Mouse (Mus musculus) brain, embryonic 14.5 days (tissue): Measurements from ENCODE around the gene Pdss2. TPM values are rescaled to one million over a fixed set of nuclear protein-coding genes. Genes with fewer than 3 reads are reported as not detected.
A peak's percentile ranks its signal among the peaks of the same experiment; 100 is the strongest.

ENCODE experiments used
- DNase-seq: peaks from one replicate; pipeline ENCODE4 v3.0.0-alpha.2; 2011; ENCODE audit warnings: low read depth
- CTCF ChIP-seq: fragments of 200-500 bp; IDR thresholded peaks from 2 replicates; pipeline ENCODE4 v1.5.1; 2012; ENCODE audit warnings: inconsistent platforms, mild to moderate bottlenecking, moderate library complexity, borderline replicate concordance; ENCODE audit not compliant: insufficient read depth, insufficient read length; ENCODE audit errors: extremely low read depth
- POLR2A ChIP-seq: fragments of 200-500 bp; IDR thresholded peaks from 2 replicates; pipeline ENCODE4 v1.6.1; 2012; ENCODE audit warnings: mild to moderate bottlenecking, inconsistent platforms, borderline replicate concordance; ENCODE audit not compliant: poor library complexity, insufficient read depth, insufficient read length, severe bottlenecking; ENCODE audit errors: extremely low read depth
- polyA plus RNA-seq: library from polyadenylated mRNA; depleted of rRNA; stranded (reverse); fragments of >200 nt; gene quantifications from 2 replicates; pipeline ENCODE4 v1.2.3, GENCODE M21; 2012; rRNA removed

Pdss2 gene
- polyA plus RNA-seq = 12.3 and 12.6 TPM in 2 replicates

DNA sequence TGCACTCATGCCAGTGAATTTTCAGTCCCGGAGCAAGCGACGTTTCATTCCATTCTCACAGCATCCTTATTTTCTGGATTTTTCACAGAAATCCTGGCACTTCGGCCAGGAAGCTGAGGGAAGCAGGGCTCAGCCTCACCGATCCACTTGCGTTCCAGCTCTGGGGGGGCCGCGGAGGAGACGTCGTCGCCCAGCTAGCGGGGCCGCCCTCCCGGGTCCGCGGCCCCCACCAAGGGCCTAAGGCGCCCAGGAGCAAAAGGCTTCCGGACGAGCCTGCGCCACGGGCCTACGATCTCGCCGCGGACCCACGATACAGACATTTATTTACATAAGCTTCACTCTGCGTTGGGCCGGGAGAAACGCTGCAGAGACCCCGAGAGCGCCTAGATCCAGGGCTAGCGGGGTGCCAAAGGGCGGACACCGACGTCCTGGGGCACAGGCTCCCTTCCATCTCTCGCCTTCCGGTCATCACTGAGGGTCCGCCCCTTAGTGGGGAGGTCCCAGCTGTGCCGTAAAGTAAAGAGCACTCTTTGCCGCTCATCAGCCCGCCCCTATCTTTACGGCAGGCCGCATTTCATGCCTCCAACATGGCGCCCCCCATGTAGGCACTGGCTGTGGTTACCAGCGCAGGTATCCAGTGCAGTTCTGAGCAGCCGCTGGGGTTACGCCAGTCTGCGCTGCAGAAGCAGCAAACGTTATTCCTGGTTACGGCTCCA is at the start of gene Pdss2:
Gene Pdss2, plus strand, starts transcription at position 577 of the 716 bp plus-strand sequence.
- TF ChIP-seq POLR2A (peak; percentile 74; the same call in 1 of the 2 replicates), CTCF (no peak)
- peak; percentile 98 for DNase-seq

DNA sequence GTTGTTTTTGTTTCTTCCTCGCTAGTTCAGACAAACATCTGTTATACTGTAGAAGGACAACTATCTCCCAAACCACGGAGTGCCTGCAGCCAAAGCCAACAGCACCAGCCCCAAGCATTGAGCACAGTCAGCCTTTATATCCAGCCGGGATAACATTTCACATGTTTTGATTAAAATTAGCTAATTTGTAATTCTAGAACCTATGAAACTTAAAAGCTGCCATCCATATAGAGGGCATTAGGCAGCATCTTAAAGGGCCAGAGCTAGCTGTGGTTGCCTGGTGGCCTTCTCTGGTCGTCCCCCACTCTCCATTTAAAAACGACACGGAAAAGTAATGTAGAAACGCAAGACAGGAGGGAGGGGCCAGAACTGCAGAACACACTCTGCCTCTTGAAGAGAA is 49.2 kb upstream of the Pdss2 start:
- TF ChIP-seq CTCF (no peak), POLR2A (no peak)
- peak; percentile 37 for DNase-seq

DNA sequence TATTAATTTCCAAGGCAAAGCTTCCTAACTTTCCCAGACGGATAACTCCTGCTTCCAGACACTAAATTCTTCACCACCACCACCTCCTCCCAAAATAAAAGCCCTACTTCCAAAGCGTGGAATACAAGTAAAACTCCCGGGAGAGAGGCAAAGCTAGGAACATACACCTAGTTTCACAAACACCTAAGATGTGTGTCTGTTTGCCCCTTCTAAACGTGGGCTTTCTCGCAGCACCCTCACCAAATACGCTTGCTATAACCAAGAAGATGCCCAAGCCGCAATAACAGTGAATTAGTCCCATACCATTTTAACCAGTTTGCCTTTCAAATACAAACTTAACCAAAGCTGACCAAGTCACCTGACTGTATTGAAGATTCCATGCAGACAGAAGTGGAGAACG is 48.7 kb upstream of the Pdss2 start:
- TF ChIP-seq CTCF = no peak
- TF ChIP-seq POLR2A = no peak
- peak; percentile 46 for DNase-seq

DNA sequence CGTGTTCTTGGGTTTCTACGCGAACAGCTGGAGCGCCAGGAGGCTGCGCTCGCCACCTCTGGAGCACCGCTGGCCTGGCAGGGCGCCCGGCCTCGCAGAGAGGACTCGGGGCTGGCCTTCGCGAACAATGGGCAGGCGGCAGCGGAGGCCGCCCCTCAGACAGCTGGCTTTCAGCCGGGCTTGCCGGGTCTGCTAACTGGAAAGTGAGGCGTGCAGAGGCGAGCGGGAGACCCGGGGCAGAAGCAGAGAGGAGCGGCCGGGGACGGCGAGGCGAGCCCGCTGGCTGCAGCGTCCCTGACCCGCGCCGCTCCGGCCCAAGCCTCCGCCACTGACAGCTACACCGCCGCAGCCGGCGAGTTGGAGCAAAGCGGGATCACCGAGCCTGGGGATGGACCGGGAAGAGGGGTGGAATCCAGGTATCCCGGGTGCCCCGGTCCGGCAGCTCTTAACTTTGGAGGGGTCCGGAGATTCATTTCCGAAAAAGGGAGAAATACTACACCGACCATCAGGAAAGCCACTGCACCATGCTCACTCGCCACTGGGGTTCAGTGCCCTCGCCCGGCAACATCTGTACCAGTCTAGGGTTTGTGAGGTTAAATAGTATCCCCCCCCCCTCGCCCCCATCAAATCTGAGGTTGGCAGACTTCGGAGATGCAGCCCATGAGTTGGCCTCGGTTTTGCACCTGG is 48.0 kb upstream of the Pdss2 start:
- DNase-seq = peak; percentile 74
- TF ChIP-seq POLR2A = no peak
- TF ChIP-seq CTCF = peak; percentile 31; the same call in 1 of the 2 replicates

DNA sequence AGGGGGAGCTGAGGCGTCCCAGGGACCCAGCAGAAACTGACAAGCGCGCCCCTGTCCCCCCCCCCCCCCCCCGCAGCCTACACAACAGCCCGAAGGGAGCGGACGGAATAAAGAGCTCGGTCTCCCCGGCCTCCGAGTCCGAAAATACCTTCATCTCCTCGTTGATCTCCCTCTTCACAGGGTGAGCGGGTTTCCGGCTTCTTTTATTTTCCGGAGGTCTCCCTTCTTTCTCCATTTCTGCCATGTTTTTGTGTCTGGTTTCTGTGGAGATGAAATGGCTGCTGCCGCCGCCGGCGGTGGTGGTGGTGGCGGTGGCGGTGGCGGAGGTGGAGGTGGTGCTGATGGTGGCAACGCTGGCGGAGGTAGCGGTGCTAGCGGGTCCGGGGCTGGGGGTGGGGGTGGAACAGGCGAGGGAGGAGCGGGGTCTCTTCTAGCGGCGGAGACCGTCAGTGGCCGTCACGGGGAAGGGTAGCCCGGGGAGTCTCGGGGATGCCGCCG is 47.4 kb upstream of the Pdss2 start:
- DNase-seq = peak; percentile 69
- TF ChIP-seq CTCF = no peak
- TF ChIP-seq POLR2A = no peak

DNA sequence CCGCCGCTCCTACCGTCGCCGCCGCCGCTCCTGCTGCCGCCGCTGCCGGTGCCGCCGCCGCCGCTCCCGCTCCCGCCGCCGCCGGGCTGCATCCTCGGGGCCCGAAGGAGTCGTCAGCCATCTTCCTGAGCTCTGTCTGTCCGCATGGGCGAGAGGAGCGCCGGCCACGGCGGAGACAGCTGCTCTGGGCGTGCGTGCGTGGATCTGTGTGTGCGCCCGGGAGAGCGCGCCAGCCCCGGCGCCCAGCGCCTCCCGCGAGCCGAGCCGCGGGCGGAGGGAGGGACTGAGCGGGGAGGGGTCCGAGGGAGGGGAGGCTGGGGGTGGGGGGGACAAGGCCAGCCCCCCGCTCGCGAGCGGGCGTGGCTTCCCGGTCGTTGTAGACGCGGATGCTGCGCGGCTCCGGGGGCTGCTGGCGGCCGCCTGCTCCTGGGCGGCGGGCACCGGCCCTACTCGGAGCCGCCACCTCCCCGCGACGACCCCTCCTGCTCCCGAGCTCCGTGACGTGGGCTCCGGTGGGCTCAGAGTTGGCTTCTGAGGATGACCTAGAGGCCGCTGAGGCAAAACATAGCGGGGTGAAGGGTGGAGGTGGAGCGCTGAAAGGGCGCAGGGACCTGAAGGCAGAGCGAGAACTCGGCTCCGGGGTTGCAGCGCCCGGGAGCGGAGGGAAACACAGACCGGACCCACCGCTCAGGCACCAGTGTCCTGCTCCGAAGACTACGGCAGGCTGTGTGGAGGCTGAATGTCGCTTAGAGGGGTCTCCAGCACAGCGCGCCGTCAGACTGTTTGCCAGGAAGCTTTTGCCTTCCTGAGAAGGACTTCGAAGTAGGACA is 46.7 kb upstream of the Pdss2 start, which contains the start of the genes Sobp and 9030612E09Rik:
Gene Sobp, minus strand, starts transcription at position 205 of the 830 bp plus-strand sequence.
Gene 9030612E09Rik, plus strand, starts transcription at position 379 of the 830 bp plus-strand sequence.
- TF ChIP-seq POLR2A (peak; percentile 88), CTCF (no peak)
- DNase-seq = peak; percentile 94

DNA sequence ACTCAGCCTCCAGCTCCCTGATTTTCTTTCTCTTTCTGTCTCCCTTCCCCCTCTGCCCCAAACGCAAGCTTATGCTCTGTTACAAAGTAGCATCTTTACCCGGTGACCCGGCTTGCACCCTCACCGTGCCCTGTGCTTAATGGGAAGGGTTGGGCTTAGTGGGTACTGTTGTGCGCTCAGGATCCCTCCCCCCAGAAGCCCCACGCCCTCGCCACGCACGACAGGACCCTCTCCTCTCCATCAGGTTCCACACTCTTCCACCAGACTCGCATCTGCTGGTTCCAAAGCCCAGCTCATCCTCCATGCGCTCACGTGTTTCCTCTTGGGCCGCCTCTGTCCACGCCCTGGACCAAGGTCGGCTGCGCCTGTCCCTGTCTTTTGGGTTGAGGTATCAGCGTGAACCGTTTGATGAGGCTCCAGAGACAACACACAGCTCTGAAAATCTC is 46.1 kb upstream of the Pdss2 start:
- DNase-seq = no peak

DNA sequence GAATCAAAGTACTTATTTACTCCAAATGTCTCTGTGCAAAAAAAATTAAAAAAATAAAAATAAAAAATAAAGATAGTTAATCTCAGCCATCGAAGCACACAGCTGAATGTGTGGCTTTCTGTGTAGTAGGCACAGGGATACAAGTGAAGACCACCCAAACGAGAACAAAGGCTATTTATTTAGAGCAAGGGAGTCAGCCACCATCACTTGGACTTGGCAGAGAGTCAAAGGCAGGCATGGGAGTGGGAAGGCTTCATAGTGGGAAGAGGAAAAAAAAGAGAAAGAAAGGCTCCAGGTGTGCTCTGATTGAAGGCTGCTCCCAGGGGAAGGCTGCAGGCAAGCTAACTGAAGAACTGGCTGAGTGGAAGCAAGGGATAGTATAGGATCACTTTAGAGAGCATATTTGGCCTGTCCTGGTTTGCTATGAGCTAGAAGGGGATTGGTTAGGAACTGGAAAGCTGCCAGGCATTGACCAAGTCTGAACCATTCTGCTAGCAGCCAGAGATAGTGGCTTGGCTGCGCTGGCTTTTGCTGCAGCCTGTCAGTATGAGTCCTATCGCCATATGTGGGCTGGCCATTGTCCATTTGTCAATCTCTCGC is 40.9 kb upstream of the Pdss2 start:
- TF ChIP-seq POLR2A (no peak), CTCF (no peak)
- DNase-seq = peak; percentile 80

More for the DNA sequence above, 46.1 kb upstream of the Pdss2 start:
- no peak for TF ChIP-seq POLR2A
- TF ChIP-seq CTCF = no peak

DNA sequence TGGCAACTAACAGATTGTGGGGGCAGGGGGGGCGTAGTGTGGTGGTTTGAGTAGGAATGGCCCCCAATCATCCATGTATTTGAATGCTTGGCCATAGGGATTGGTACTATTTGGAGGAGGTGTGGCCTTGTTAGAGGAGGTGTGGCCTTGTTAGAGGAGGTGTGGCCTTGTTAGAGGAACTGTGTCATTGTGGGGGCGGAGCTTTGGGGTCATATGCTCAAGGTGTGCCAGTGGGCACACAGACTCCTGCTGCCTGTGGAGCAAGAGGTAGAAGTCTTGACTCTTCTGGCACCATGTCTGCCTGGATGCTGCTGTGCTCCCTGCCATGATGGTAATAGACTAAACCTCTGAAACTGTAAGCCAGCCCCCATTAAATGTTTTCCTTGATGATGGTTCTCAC is 21.1 kb upstream of the Pdss2 start:
- TF ChIP-seq CTCF = no peak
- no peak for TF ChIP-seq POLR2A
- DNase-seq = no peak

DNA sequence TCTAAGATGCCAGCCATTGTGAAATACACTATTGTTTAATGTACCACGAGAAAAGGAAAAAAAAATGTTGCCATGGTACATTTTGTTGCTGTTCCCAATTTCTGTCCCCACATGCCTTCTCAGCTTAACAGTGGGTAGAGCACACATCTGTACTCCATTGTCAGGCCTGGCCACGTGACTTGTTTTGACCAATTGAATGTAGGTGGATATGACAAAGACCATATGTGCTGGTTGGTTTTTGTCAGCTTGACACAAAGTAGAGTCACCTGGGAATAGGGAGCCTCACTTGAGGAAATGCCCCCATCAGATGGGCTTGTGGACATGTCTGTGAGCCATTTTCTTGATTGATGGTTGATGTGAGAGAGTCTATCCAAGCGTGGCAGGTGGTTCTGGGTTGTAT is 17.4 kb upstream of the Pdss2 start:
- no peak for DNase-seq
- TF ChIP-seq POLR2A = no peak
- TF ChIP-seq CTCF = no peak
